ENCODE assay signal across 11 mouse cellular contexts in the genomic region with DNA sequence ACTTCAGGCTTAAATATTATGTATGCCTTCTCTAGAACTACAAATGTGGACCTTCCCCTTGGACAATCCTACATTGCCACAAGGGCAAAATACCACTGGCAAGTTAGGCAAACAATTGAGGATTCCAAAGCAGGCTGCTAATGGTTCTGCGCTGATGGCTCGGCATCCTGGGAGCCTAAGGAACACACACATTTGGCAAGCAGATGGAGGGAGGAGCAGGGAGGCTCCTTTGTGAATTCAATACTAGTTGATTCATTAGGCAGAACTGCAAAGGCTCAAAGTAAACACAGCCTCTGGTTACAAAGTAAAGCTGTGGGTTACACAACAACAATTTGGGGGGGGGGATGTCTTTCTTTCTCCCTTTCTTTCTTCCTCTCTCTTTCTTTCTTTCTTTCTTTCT.
DNase-seq lines count a peak whose midpoint lies in the region; ATAC-seq and TF ChIP-seq lines count a peak whose summit lies in the region.
"Had no signal": no experiment of that assay in that cellular context is flagged by ENCODE, and none has a peak within 500 bp of the region (broad histone marks: within the 10 kb centered on the region; RNA-seq: fewer than 3 reads in every experiment).

No protein-coding gene starts in this region.

- no peak for DNase-seq in forebrain, embryonic 11.5 days (ENCODE audit: low spot score)
- peak; percentile 42 for DNase-seq in liver, adult 2 months (ENCODE audit: extremely low read depth, low read depth, low spot score)
- peak; percentile 17 for DNase-seq in lung, postnatal 14 days
- DNase-seq in spleen, postnatal 4 days (ENCODE audit: low spot score in 2 of 2): no peak
- DNase-seq in left cerebral cortex, postnatal 14 days (ENCODE audit: low spot score in 2 of 2): no peak

- no peak overlapping the region for H3K9ac ChIP-seq in forebrain, embryonic 16.5 days (replicated peaks; ENCODE audit: low read depth, low read length)
- no peak overlapping the region for H3K9ac ChIP-seq in forebrain, embryonic 11.5 days (ENCODE audit: low read length)
- no peak overlapping the region for H3K9ac ChIP-seq in liver, adult 2 months (ENCODE audit: low read depth, low read length)
- no peak overlapping the region for H3K9ac ChIP-seq in liver, embryonic 12.5 days
- no peak overlapping the region for H3K9ac ChIP-seq in embryonic facial prominence, embryonic 12.5 days
- H3K9ac ChIP-seq: heart, embryonic 12.5 days; limb, embryonic 12.5 days had no signal

- no peak overlapping the region for H3K27ac ChIP-seq in forebrain, embryonic 16.5 days (ENCODE audit: low read length)
- H3K27ac ChIP-seq in forebrain, embryonic 11.5 days (ENCODE audit: low read depth, low read length): no peak overlapping the region
- H3K27ac ChIP-seq in liver, adult 2 months (replicated peaks; ENCODE audit: insufficient read depth, low read depth, low read length): no peak overlapping the region
- no peak overlapping the region for H3K27ac ChIP-seq in liver, embryonic 12.5 days
- H3K27ac ChIP-seq in embryonic facial prominence, embryonic 12.5 days: 0 out of 2 replicates have a peak overlapping the region, but pooled peaks have one; percentile 19
- H3K27ac ChIP-seq: limb, embryonic 12.5 days had no signal

- H3K4me2 ChIP-seq in forebrain, embryonic 16.5 days (ENCODE audit: low read length): no peak overlapping the region
- no peak overlapping the region for H3K4me2 ChIP-seq in forebrain, embryonic 11.5 days (ENCODE audit: low read depth, low read length, severe bottlenecking)
- no peak overlapping the region for H3K4me2 ChIP-seq in liver, embryonic 12.5 days
- H3K4me2 ChIP-seq in embryonic facial prominence, embryonic 12.5 days (replicated peaks): no peak overlapping the region
- H3K4me2 ChIP-seq: heart, embryonic 12.5 days; limb, embryonic 12.5 days had no signal

- WGBS in forebrain, embryonic 16.5 days: 20% methylated on average over 2 of the region's 2 CpGs
- 62% methylated on average over 2 of the region's 2 CpGs for WGBS in forebrain, embryonic 11.5 days
- 10% methylated on average over 2 of the region's 2 CpGs for WGBS in liver, adult 2 months
- WGBS in liver, embryonic 12.5 days (ENCODE audit: insufficient replicate concordance): 71% methylated on average over 2 of the region's 2 CpGs
- 17% methylated on average over 2 of the region's 2 CpGs for WGBS in embryonic facial prominence, embryonic 12.5 days

- H3K36me3 ChIP-seq in forebrain, embryonic 16.5 days (ENCODE audit: control insufficient read depth, insufficient read depth): no peaks in the 10 kb centered on the region
- H3K36me3 ChIP-seq in forebrain, embryonic 11.5 days (ENCODE audit: control insufficient read depth, insufficient read depth, low read length): no peaks in the 10 kb centered on the region
- H3K36me3 ChIP-seq in liver, adult 2 months (ENCODE audit: control insufficient read depth, insufficient read depth, low read length): peaks cover 12% of the 10 kb centered on the region
- 0 out of 2 replicates have a peak, but pooled peaks cover 3% of the 10 kb centered on the region for H3K36me3 ChIP-seq in liver, embryonic 12.5 days
- H3K36me3 ChIP-seq in embryonic facial prominence, embryonic 12.5 days: no peaks in the 10 kb centered on the region

- no peaks in the 10 kb centered on the region for H3K9me3 ChIP-seq in forebrain, embryonic 16.5 days (ENCODE audit: control insufficient read depth, low read length)
- H3K9me3 ChIP-seq in forebrain, embryonic 11.5 days (ENCODE audit: control insufficient read depth, low read length): no peaks in the 10 kb centered on the region
- no peaks in the 10 kb centered on the region for H3K9me3 ChIP-seq in liver, embryonic 12.5 days (replicated peaks)
- H3K9me3 ChIP-seq in embryonic facial prominence, embryonic 12.5 days: no peaks in the 10 kb centered on the region
- H3K9me3 ChIP-seq: heart, embryonic 12.5 days; limb, embryonic 12.5 days had no signal

- no peaks in the 10 kb centered on the region for H3K27me3 ChIP-seq in forebrain, embryonic 16.5 days (replicated peaks; ENCODE audit: control insufficient read depth, insufficient read depth, low read length)
- no peaks in the 10 kb centered on the region for H3K27me3 ChIP-seq in forebrain, embryonic 11.5 days (ENCODE audit: control insufficient read depth, insufficient read depth, low read length)
- H3K27me3 ChIP-seq in liver, adult 2 months (ENCODE audit: control insufficient read depth, insufficient read depth, low read length): no peaks in the 10 kb centered on the region
- no peaks in the 10 kb centered on the region for H3K27me3 ChIP-seq in liver, embryonic 12.5 days (replicated peaks)
- no peaks in the 10 kb centered on the region for H3K27me3 ChIP-seq in embryonic facial prominence, embryonic 12.5 days
- H3K27me3 ChIP-seq: heart, embryonic 12.5 days; limb, embryonic 12.5 days had no signal

- H3K79me2 ChIP-seq in liver, adult 2 months (ENCODE audit: control insufficient read depth, insufficient read depth, low read length): no peaks in the 10 kb centered on the region

- H3K4me1 ChIP-seq in forebrain, embryonic 16.5 days (replicated peaks; ENCODE audit: control insufficient read depth, insufficient read depth, low read length): no peaks in the 10 kb centered on the region
- no peaks in the 10 kb centered on the region for H3K4me1 ChIP-seq in forebrain, embryonic 11.5 days (replicated peaks; ENCODE audit: control insufficient read depth, insufficient read depth, low read length)
- peaks cover 8% of the 10 kb centered on the region; the same call in 1 of the 2 replicates for H3K4me1 ChIP-seq in liver, adult 2 months (ENCODE audit: control insufficient read depth, insufficient read depth, low read length)
- H3K4me1 ChIP-seq in liver, embryonic 12.5 days: no peaks in the 10 kb centered on the region
- H3K4me1 ChIP-seq in embryonic facial prominence, embryonic 12.5 days: 0 out of 2 replicates have a peak, but pooled peaks cover 14% of the 10 kb centered on the region
- H3K4me1 ChIP-seq: heart, embryonic 12.5 days had no signal

- ATAC-seq in forebrain, embryonic 16.5 days: peak; percentile 70
- no peak for ATAC-seq in forebrain, embryonic 11.5 days (replicated peaks; ENCODE audit: low FRiP score)
- ATAC-seq in liver, embryonic 12.5 days: no peak
- ATAC-seq in embryonic facial prominence, embryonic 12.5 days (ENCODE audit: insufficient number of reproducible peaks, insufficient read depth, low FRiP score, low TSS enrichment): no peak
- ATAC-seq: intestine, postnatal 0 days had no signal

- no peak overlapping the region for H3K4me3 ChIP-seq in forebrain, embryonic 16.5 days (replicated peaks; ENCODE audit: low read length)
- no peak overlapping the region for H3K4me3 ChIP-seq in forebrain, embryonic 11.5 days (ENCODE audit: low read depth, low read length)
- no peak overlapping the region for H3K4me3 ChIP-seq in liver, adult 2 months (ENCODE audit: insufficient read depth, low read depth, low read length)
- no peak overlapping the region for H3K4me3 ChIP-seq in liver, embryonic 12.5 days
- H3K4me3 ChIP-seq in embryonic facial prominence, embryonic 12.5 days: no peak overlapping the region
- H3K4me3 ChIP-seq: heart, embryonic 12.5 days; limb, embryonic 12.5 days had no signal

- TF ChIP-seq POLR2A in liver, adult 2 months (IDR thresholded peaks at IDR 0.05; ENCODE audit: extremely low read depth, insufficient read depth, low read length): no peak

- intact Hi-C loops in left cerebral cortex, postnatal 14 days (cut with DNase I): no loop called here

- TF ChIP-seq CTCF in liver, adult 2 months (IDR thresholded peaks at IDR 0.05; ENCODE audit: low read depth, low read length): no peak

Comparison
In these comparisons a context has a peak if more than half of its experiments do, and no peak if none do; other contexts are left out.
1. DNase-seq: peak in liver, adult 2 months (single experiment) and lung, postnatal 14 days (single experiment); none in forebrain, embryonic 11.5 days (single experiment), spleen, postnatal 4 days (0 of 2) and left cerebral cortex, postnatal 14 days (0 of 2).